Mouse (Mus musculus) heart, postnatal 0 days (tissue): ENCODE measurements at regions not wholly inside any gene's neighbourhood (a gene's known extent, or its start where the extent isn't known, plus 50 kb on each side); places are given as distances from the start of the nearest gene placed in this dataset.

Experiments
- CTCF ChIP-seq: IDR thresholded peaks from 2 replicates; pipeline ENCODE4 v1.5.1; 2016; ENCODE audit warnings: antibody characterized with exemption, control low read depth, low read depth
- EP300 ChIP-seq: IDR thresholded peaks from 2 replicates; pipeline ENCODE4 v1.6.1; 2016; ENCODE audit warnings: antibody characterized with exemption, low read depth

DNA sequence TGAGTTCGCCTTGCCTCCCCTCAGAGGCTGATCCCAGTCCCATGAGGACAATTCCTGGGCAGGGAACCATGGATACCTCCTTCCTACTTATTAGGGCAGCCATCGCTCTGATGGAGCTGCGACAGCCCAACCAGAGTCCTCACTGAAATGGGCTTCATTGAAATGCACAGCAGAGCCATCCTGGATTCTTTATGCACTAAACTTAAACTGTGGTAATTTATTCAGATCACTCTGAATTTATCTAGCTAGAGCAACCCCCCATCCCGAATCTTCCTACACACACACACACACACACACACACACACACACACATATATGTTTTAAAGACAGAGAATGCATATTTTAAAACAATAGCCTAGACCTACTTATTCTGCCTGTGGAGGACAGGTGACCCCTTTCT lies 258.9 kb upstream of the Zfp507 start:
- TF ChIP-seq CTCF (no peak), EP300 (no peak)
